22 mouse cellular contexts compared by ENCODE assay signal in genomic region chr9:56762106-56762562, GRCm38 (mm10). TPM values are rescaled to one million over a fixed set of nuclear protein-coding genes. Genes with fewer than 3 reads are reported as not detected.
DNase-seq lines count a peak whose midpoint lies in the region; ATAC-seq and TF ChIP-seq lines count a peak whose summit lies in the region.
"Had no signal": no experiment of that assay in that cellular context is flagged by ENCODE, and none has a peak within 500 bp of the region (broad histone marks: within the 10 kb centered on the region; RNA-seq: fewer than 3 reads in every experiment).

No protein-coding gene starts in this region.

- H3K4me3 ChIP-seq in forebrain, embryonic 14.5 days (ENCODE audit: low read depth, low read length), result no peak overlapping the region
- no peak overlapping the region for H3K4me3 ChIP-seq in forebrain, embryonic 12.5 days (replicated peaks)
- no peak overlapping the region for H3K4me3 ChIP-seq in lung, embryonic 16.5 days (ENCODE audit: low read length)
- no peak overlapping the region for H3K4me3 ChIP-seq in lung, postnatal 0 days (ENCODE audit: low read depth, low read length)
- no peak overlapping the region for H3K4me3 ChIP-seq in midbrain, embryonic 11.5 days (ENCODE audit: low read depth, low read length)
- H3K4me3 ChIP-seq: limb, embryonic 13.5 days; liver, embryonic 12.5 days; stomach, embryonic 15.5 days had no signal

- WGBS in forebrain, embryonic 14.5 days, result 45% methylated on average over 9 of the region's 9 CpGs
- 78% methylated on average over 9 of the region's 9 CpGs for WGBS in forebrain, embryonic 12.5 days
- 83% methylated on average over 9 of the region's 9 CpGs for WGBS in lung, embryonic 16.5 days
- 84% methylated on average over 9 of the region's 9 CpGs for WGBS in lung, postnatal 0 days
- 91% methylated on average over 9 of the region's 9 CpGs for WGBS in midbrain, embryonic 11.5 days

- H3K9me3 ChIP-seq in forebrain, embryonic 14.5 days (replicated peaks; ENCODE audit: control insufficient read depth, low read length), result no peaks in the 10 kb centered on the region
- no peaks in the 10 kb centered on the region for H3K9me3 ChIP-seq in forebrain, embryonic 12.5 days
- H3K9me3 ChIP-seq in lung, embryonic 16.5 days (ENCODE audit: control insufficient read depth, low read length), result no peaks in the 10 kb centered on the region
- no peaks in the 10 kb centered on the region for H3K9me3 ChIP-seq in lung, postnatal 0 days (ENCODE audit: low read length)
- H3K9me3 ChIP-seq in midbrain, embryonic 11.5 days (ENCODE audit: control insufficient read depth, low read length), result no peaks in the 10 kb centered on the region
- H3K9me3 ChIP-seq: limb, embryonic 13.5 days; liver, embryonic 12.5 days; stomach, embryonic 15.5 days had no signal

- no peak for TF ChIP-seq EP300 in lung, postnatal 0 days (IDR thresholded peaks at IDR 0.05)

- no peak overlapping the region; the same call in 1 of the 2 replicates for H3K27ac ChIP-seq in forebrain, embryonic 14.5 days (ENCODE audit: low read depth, low read length)
- no peak overlapping the region for H3K27ac ChIP-seq in forebrain, embryonic 12.5 days
- H3K27ac ChIP-seq in lung, embryonic 16.5 days (ENCODE audit: low read length), result peak overlapping the region; percentile 27; the same call in 1 of the 2 replicates
- H3K27ac ChIP-seq in lung, postnatal 0 days (ENCODE audit: low read length), result no peak overlapping the region
- H3K27ac ChIP-seq in midbrain, embryonic 11.5 days (ENCODE audit: low read depth, low read length), result no peak overlapping the region
- H3K27ac ChIP-seq: hindbrain, embryonic 14.5 days; limb, embryonic 13.5 days; liver, embryonic 12.5 days; stomach, embryonic 15.5 days had no signal

- DNase-seq in forebrain, embryonic 14.5 days (ENCODE audit: low spot score), result peak; percentile 80
- no peak for DNase-seq in lung, postnatal 0 days (ENCODE audit: low spot score)
- peak; percentile 81 for DNase-seq in brain, embryonic 14.5 days (ENCODE audit: low read depth)
- peak; percentile 63 to 69 for DNase-seq in layer of hippocampus, adult 8-10 months (ENCODE audit: low spot score in 2 of 2)
- DNase-seq in gastrocnemius, adult 8-10 months (ENCODE audit: low spot score in 2 of 2), result no peak
- no peak for DNase-seq in midbrain, embryonic 11.5 days (ENCODE audit: low spot score, missing footprints)
- DNase-seq: adrenal gland, postnatal 14 days; cerebellum, adult 11 months; gastrocnemius, postnatal 36 days; kidney, adult 9 months; kidney, postnatal 14 days; lung, adult 18-20 months; lung, postnatal 4 days; thymus, postnatal 25 days had no signal

- H3K27me3 ChIP-seq in forebrain, embryonic 14.5 days (replicated peaks; ENCODE audit: control insufficient read depth, insufficient read depth, low read length), result peaks cover 18% of the 10 kb centered on the region; the same call in 1 of the 2 replicates
- H3K27me3 ChIP-seq in forebrain, embryonic 12.5 days, result peaks cover 72% of the 10 kb centered on the region
- no peaks in the 10 kb centered on the region for H3K27me3 ChIP-seq in lung, embryonic 16.5 days (ENCODE audit: control insufficient read depth, insufficient read depth, low read depth, low read length)
- no peaks in the 10 kb centered on the region for H3K27me3 ChIP-seq in lung, postnatal 0 days (replicated peaks; ENCODE audit: insufficient read depth, low read length)
- no peaks in the 10 kb centered on the region for H3K27me3 ChIP-seq in midbrain, embryonic 11.5 days (ENCODE audit: control insufficient read depth, insufficient read depth, low read length)
- H3K27me3 ChIP-seq: liver, embryonic 12.5 days; stomach, embryonic 15.5 days had no signal

- H3K4me2 ChIP-seq in forebrain, embryonic 14.5 days (ENCODE audit: low read length), result no peak overlapping the region
- H3K4me2 ChIP-seq in forebrain, embryonic 12.5 days, result no peak overlapping the region
- H3K4me2 ChIP-seq in lung, embryonic 16.5 days (ENCODE audit: low read depth, low read length), result no peak overlapping the region
- no peak overlapping the region for H3K4me2 ChIP-seq in lung, postnatal 0 days (replicated peaks; ENCODE audit: low read depth, low read length)
- no peak overlapping the region for H3K4me2 ChIP-seq in midbrain, embryonic 11.5 days
- H3K4me2 ChIP-seq: hindbrain, embryonic 14.5 days; limb, embryonic 13.5 days; liver, embryonic 12.5 days; stomach, embryonic 15.5 days had no signal

- H3K9ac ChIP-seq in forebrain, embryonic 14.5 days (ENCODE audit: low read length), result no peak overlapping the region
- H3K9ac ChIP-seq in forebrain, embryonic 12.5 days, result no peak overlapping the region
- H3K9ac ChIP-seq in lung, embryonic 16.5 days (ENCODE audit: low read length), result no peak overlapping the region
- no peak overlapping the region for H3K9ac ChIP-seq in lung, postnatal 0 days (replicated peaks; ENCODE audit: low read depth)
- H3K9ac ChIP-seq in midbrain, embryonic 11.5 days (ENCODE audit: low read length), result no peak overlapping the region
- H3K9ac ChIP-seq: hindbrain, embryonic 14.5 days; limb, embryonic 13.5 days; liver, embryonic 12.5 days; stomach, embryonic 15.5 days had no signal

- ATAC-seq in forebrain, embryonic 14.5 days, result peak; percentile 72
- ATAC-seq in forebrain, embryonic 12.5 days (ENCODE audit: low FRiP score), result no peak
- ATAC-seq in lung, embryonic 16.5 days (ENCODE audit: low read depth), result no peak
- no peak for ATAC-seq in lung, postnatal 0 days
- ATAC-seq in midbrain, embryonic 11.5 days (ENCODE audit: low FRiP score), result no peak
- ATAC-seq: intestine, embryonic 16.5 days; liver, embryonic 12.5 days had no signal

- no peak for TF ChIP-seq CTCF in lung, postnatal 0 days (IDR thresholded peaks at IDR 0.05)
- no peak for TF ChIP-seq CTCF in brain, embryonic 14.5 days (IDR thresholded peaks at IDR 0.05; ENCODE audit: borderline replicate concordance, extremely low read depth, insufficient read depth, insufficient read length)

- no peaks in the 10 kb centered on the region for H3K36me3 ChIP-seq in forebrain, embryonic 14.5 days (ENCODE audit: control insufficient read depth, insufficient read depth, low read length)
- no peaks in the 10 kb centered on the region for H3K36me3 ChIP-seq in forebrain, embryonic 12.5 days (replicated peaks)
- H3K36me3 ChIP-seq in lung, embryonic 16.5 days (ENCODE audit: control insufficient read depth, insufficient read depth, low read length), result no peaks in the 10 kb centered on the region
- H3K36me3 ChIP-seq in lung, postnatal 0 days (ENCODE audit: insufficient read depth, low read length), result no peaks in the 10 kb centered on the region
- H3K36me3 ChIP-seq in midbrain, embryonic 11.5 days (ENCODE audit: control insufficient read depth, insufficient read depth, low read length), result no peaks in the 10 kb centered on the region
- H3K36me3 ChIP-seq: limb, embryonic 13.5 days; liver, embryonic 12.5 days; stomach, embryonic 15.5 days had no signal

- peaks cover 9% of the 10 kb centered on the region; the same call in 1 of the 2 replicates for H3K4me1 ChIP-seq in forebrain, embryonic 14.5 days (ENCODE audit: control insufficient read depth, insufficient read depth, low read length)
- peaks cover 14% of the 10 kb centered on the region for H3K4me1 ChIP-seq in forebrain, embryonic 12.5 days
- peaks cover 13% of the 10 kb centered on the region for H3K4me1 ChIP-seq in lung, embryonic 16.5 days (replicated peaks; ENCODE audit: control insufficient read depth, insufficient read depth, low read length)
- H3K4me1 ChIP-seq in lung, postnatal 0 days (ENCODE audit: insufficient read depth, low read depth, low read length), result no peaks in the 10 kb centered on the region; the same call in 1 of the 2 replicates
- peaks cover 8% of the 10 kb centered on the region; the same call in 1 of the 2 replicates for H3K4me1 ChIP-seq in midbrain, embryonic 11.5 days (ENCODE audit: control insufficient read depth, insufficient read depth, low read length)
- H3K4me1 ChIP-seq: liver, embryonic 12.5 days; stomach, embryonic 15.5 days had no signal

- no peak for TF ChIP-seq POLR2A in brain, embryonic 14.5 days (IDR thresholded peaks at IDR 0.05; ENCODE audit: borderline replicate concordance, extremely low read depth, insufficient read depth, insufficient read length, poor library complexity, severe bottlenecking)

RNA-seq across cellular contexts. Expression of gene Lingo1, which starts 34.1 kb away (rescaled TPM):
- 19.0 and 26.7 TPM in 2 replicates for polyA plus RNA-seq in forebrain, embryonic 14.5 days (2014; fragmentation: Nextera tagmentation; extraction: Ambion mirVana)
- polyA plus RNA-seq in forebrain, embryonic 12.5 days (2016; fragmentation: Nextera tagmentation; extraction: Ambion mirVana), result 9.4 and 10.5 TPM in 2 replicates
- 3.2 and 3.3 TPM in 2 replicates for polyA plus RNA-seq in lung, embryonic 16.5 days (2015; fragmentation: Nextera tagmentation; extraction: Ambion mirVana)
- 1.3 TPM in 2 replicates for polyA plus RNA-seq in lung, postnatal 0 days (2015; fragmentation: Nextera tagmentation; extraction: Ambion mirVana)
- 143 and 205 TPM in 2 replicates for polyA plus RNA-seq in brain, embryonic 14.5 days (2012; rRNA removed)
- total RNA-seq in layer of hippocampus, adult 8-10 months (2022), result 100 to 1,000 TPM; 226 to 270 (median 251) TPM
- total RNA-seq in gastrocnemius, adult 8-10 months (2022), result under 1 TPM; 0.22 to 0.92 (median 0.67) TPM
- 4.3 and 5.7 TPM in 2 replicates for polyA plus RNA-seq in midbrain, embryonic 11.5 days (2014; fragmentation: Nextera tagmentation; extraction: Ambion mirVana)
- total RNA-seq: megakaryocyte-erythroid progenitor cell, adult 5-6 weeks had no signal

Comparison
In these comparisons a context has a peak if more than half of its experiments do, and no peak if none do; other contexts are left out.
1. DNase-seq: peak in forebrain, embryonic 14.5 days (single experiment), brain, embryonic 14.5 days (single experiment) and layer of hippocampus, adult 8-10 months (2 of 2); none in lung, postnatal 0 days (single experiment), gastrocnemius, adult 8-10 months (0 of 2) and midbrain, embryonic 11.5 days (single experiment).